Mouse (Mus musculus) MEL (cell line): ENCODE data around the gene Tgoln1. TPM values are rescaled to one million over a fixed set of nuclear protein-coding genes. Genes with fewer than 3 reads are reported as not detected.

ENCODE experiments used
- DNase-seq: peaks from one replicate; pipeline ENCODE4 v3.0.0; 2011; ENCODE audit warnings: low read depth, low spot score
- H3K27ac ChIP-seq: 2 replicates; pipeline ENCODE4 v1.5.1; 2012; ENCODE audit warnings: low read depth, mild to moderate bottlenecking, control low read depth, low read length, moderate library complexity; ENCODE audit not compliant: control insufficient read depth
- H3K27me3 ChIP-seq, 2 experiments: fragments of 150-350 bp in 1 of 2; sonication (generic) in 1 of 2; 2 replicates each; pipeline ENCODE4 v1.6.1; 2012; ENCODE audit warnings: low read length in 2 of 2, mild to moderate bottlenecking in 2 of 2, improper control_type of control experiment in 1 of 2, moderate library complexity in 1 of 2; ENCODE audit not compliant: insufficient read depth in 2 of 2, control insufficient read depth in 1 of 2
- H3K36me3 ChIP-seq, 2 experiments: 2 replicates each; pipeline ENCODE4 v1.6.1; 2012 to 2014; ENCODE audit warnings: low read length in 2 of 2, improper control_type of control experiment in 1 of 2, inconsistent platforms in 1 of 2, mild to moderate bottlenecking in 1 of 2; ENCODE audit not compliant: insufficient read depth in 2 of 2, control insufficient read depth in 1 of 2
- H3K4me1 ChIP-seq, 2 experiments: fragments of 150-350 bp in 1 of 2; sonication (generic) in 1 of 2; 2 replicates each; pipeline ENCODE4 v1.6.1; 2012; ENCODE audit warnings: low read length in 2 of 2, improper control_type of control experiment in 1 of 2, mild to moderate bottlenecking in 1 of 2; ENCODE audit not compliant: insufficient read depth in 2 of 2, control insufficient read depth in 1 of 2
- H3K4me3 ChIP-seq, 2 experiments: fragments of 150-350 bp in 1 of 2; sonication (generic) in 1 of 2; 2 replicates each; pipeline ENCODE4 v1.5.1; 2012; ENCODE audit warnings: low read depth in 2 of 2, low read length in 2 of 2, mild to moderate bottlenecking in 2 of 2, moderate library complexity in 2 of 2, control low read depth in 1 of 2, improper control_type of control experiment in 1 of 2; ENCODE audit not compliant: control insufficient read depth in 1 of 2, insufficient read depth in 1 of 2
- H3K79me2 ChIP-seq: 2 replicates; pipeline ENCODE4 v1.6.1; 2012; ENCODE audit warnings: mild to moderate bottlenecking, low read length, moderate library complexity; ENCODE audit not compliant: control insufficient read depth, poor library complexity, insufficient read depth
- H3K9ac ChIP-seq: 2 replicates; pipeline ENCODE4 v1.6.1; 2012; ENCODE audit warnings: low read depth, mild to moderate bottlenecking, control low read depth, low read length, moderate library complexity; ENCODE audit not compliant: control insufficient read depth, poor library complexity, severe bottlenecking
- H3K9me3 ChIP-seq: fragments of 150-350 bp; sonication (generic); replicated peaks from 2 replicates; pipeline ENCODE4 v1.6.1; 2012; ENCODE audit warnings: mild to moderate bottlenecking, low read length, improper control_type of control experiment, moderate library complexity; ENCODE audit not compliant: insufficient read depth
- CHD1 ChIP-seq: IDR thresholded peaks from 2 replicates; pipeline ENCODE4 v1.6.1; 2012; ENCODE audit warnings: low read depth, mild to moderate bottlenecking, inconsistent platforms, low read length, improper control_type of control experiment
- CTCF ChIP-seq, 3 experiments: IDR thresholded peaks in 2 of 3; conservative IDR thresholded peaks in 1 of 3; 2 replicates each; pipeline ENCODE4 v1.5.1; 2011 to 2012; ENCODE audit warnings: low read length in 3 of 3, low read depth in 2 of 3, mild to moderate bottlenecking in 2 of 3, improper control_type of control experiment in 1 of 3, inconsistent platforms in 1 of 3, mixed read lengths in 1 of 3, moderate library complexity in 1 of 3; ENCODE audit not compliant: control insufficient read depth in 1 of 3, insufficient read depth in 1 of 3, poor library complexity in 1 of 3, severe bottlenecking in 1 of 3
- E2F4 ChIP-seq: IDR thresholded peaks from 2 replicates; pipeline ENCODE4 v1.6.1; 2011; ENCODE audit warnings: low read depth, low read length, improper control_type of control experiment, borderline replicate concordance
- ETS1 ChIP-seq: IDR thresholded peaks from 2 replicates; pipeline ENCODE4 v1.6.1; 2012; ENCODE audit warnings: low read depth, mild to moderate bottlenecking, inconsistent platforms, low read length, improper control_type of control experiment, moderate library complexity
- GABPA ChIP-seq: IDR thresholded peaks from 2 replicates; pipeline ENCODE4 v1.6.1; 2012; ENCODE audit warnings: low read depth, mild to moderate bottlenecking, inconsistent platforms, low read length, improper control_type of control experiment, moderate library complexity
- GATA1 ChIP-seq: IDR thresholded peaks from 2 replicates; pipeline ENCODE4 v1.6.1; 2011; ENCODE audit warnings: low read depth, low read length, improper control_type of control experiment
- JUND ChIP-seq: IDR thresholded peaks from 2 replicates; pipeline ENCODE4 v1.6.1; 2011; ENCODE audit warnings: low read depth, mild to moderate bottlenecking, improper control_type of control experiment, low read length
- KAT2A ChIP-seq: conservative IDR thresholded peaks from 2 replicates; pipeline ENCODE4 v1.6.1; 2012; ENCODE audit warnings: low read depth, low read length, improper control_type of control experiment, inconsistent platforms
- MAFK ChIP-seq: IDR thresholded peaks from 2 replicates; pipeline ENCODE4 v1.6.1; 2011; ENCODE audit warnings: low read depth, mild to moderate bottlenecking, low read length, improper control_type of control experiment, borderline replicate concordance
- MAX ChIP-seq: IDR thresholded peaks from 2 replicates; pipeline ENCODE4 v1.6.1; 2011; ENCODE audit warnings: low read length, improper control_type of control experiment
- MAZ ChIP-seq: IDR thresholded peaks from 2 replicates; pipeline ENCODE4 v1.6.1; 2012; ENCODE audit warnings: low read depth, mild to moderate bottlenecking, inconsistent platforms, low read length, improper control_type of control experiment
- MEF2A ChIP-seq: IDR thresholded peaks from 2 replicates; pipeline ENCODE4 v1.6.1; 2014; ENCODE audit warnings: low read depth, mild to moderate bottlenecking, inconsistent platforms, low read length, improper control_type of control experiment; ENCODE audit not compliant: poor library complexity, insufficient replicate concordance, severe bottlenecking; ENCODE audit errors: extremely low read depth
- MYB ChIP-seq: IDR thresholded peaks from 2 replicates; pipeline ENCODE4 v1.6.1; 2011; ENCODE audit warnings: mild to moderate bottlenecking, low read depth, low read length, improper control_type of control experiment
- NELFE ChIP-seq: IDR thresholded peaks from 2 replicates; pipeline ENCODE4 v1.6.1; 2011; ENCODE audit warnings: low read depth, low read length, improper control_type of control experiment
- NRF1 ChIP-seq: IDR thresholded peaks from 2 replicates; pipeline ENCODE4 v1.6.1; 2014; ENCODE audit warnings: low read depth, mild to moderate bottlenecking, inconsistent platforms, low read length, improper control_type of control experiment, moderate library complexity; ENCODE audit not compliant: poor library complexity, insufficient read depth, severe bottlenecking
- POLR2A ChIP-seq, 2 experiments: IDR thresholded peaks; 2 replicates each; pipeline ENCODE4 v1.6.1; 2011 to 2012; ENCODE audit warnings: low read length in 2 of 2, mild to moderate bottlenecking in 2 of 2, control low read depth in 1 of 2, improper control_type of control experiment in 1 of 2, low read depth in 1 of 2, moderate library complexity in 1 of 2; ENCODE audit not compliant: control insufficient read depth in 1 of 2, insufficient read depth in 1 of 2, poor library complexity in 1 of 2
- POLR2AphosphoS5 ChIP-seq: IDR thresholded peaks from 2 replicates; pipeline ENCODE4 v1.6.1; 2012; ENCODE audit warnings: low read depth, borderline replicate concordance, mild to moderate bottlenecking, inconsistent platforms, low read length, moderate library complexity, mixed read lengths
- RCOR1 ChIP-seq: IDR thresholded peaks from 2 replicates; pipeline ENCODE4 v1.6.1; 2012; ENCODE audit warnings: low read depth, mild to moderate bottlenecking, inconsistent platforms, low read length, improper control_type of control experiment
- SIN3A ChIP-seq: IDR thresholded peaks from 2 replicates; pipeline ENCODE4 v1.6.1; 2012; ENCODE audit warnings: low read length, improper control_type of control experiment, inconsistent platforms
- TAL1 ChIP-seq: IDR thresholded peaks from 2 replicates; pipeline ENCODE4 v1.6.1; 2012; ENCODE audit warnings: mild to moderate bottlenecking, inconsistent platforms, low read length, moderate library complexity, mixed read lengths
- TBP ChIP-seq: IDR thresholded peaks from 2 replicates; pipeline ENCODE4 v1.8.0; 2011; ENCODE audit warnings: low read depth, low read length, improper control_type of control experiment
- UBTF ChIP-seq: IDR thresholded peaks from 2 replicates; pipeline ENCODE4 v1.6.1; 2012; ENCODE audit warnings: low read depth, mild to moderate bottlenecking, inconsistent platforms, low read length, improper control_type of control experiment, moderate library complexity, borderline replicate concordance; ENCODE audit not compliant: insufficient read depth
- USF2 ChIP-seq, 2 experiments: IDR thresholded peaks; 2 replicates each; pipeline ENCODE4 v1.6.1; 2011 to 2012; ENCODE audit warnings: improper control_type of control experiment in 2 of 2, low read length in 2 of 2, borderline replicate concordance in 1 of 2, inconsistent platforms in 1 of 2, low read depth in 1 of 2, mild to moderate bottlenecking in 1 of 2; ENCODE audit not compliant: insufficient read depth in 1 of 2
- ZC3H11A ChIP-seq: IDR thresholded peaks from 2 replicates; pipeline ENCODE4 v1.6.1; 2012; ENCODE audit warnings: low read depth, mild to moderate bottlenecking, inconsistent platforms, low read length, improper control_type of control experiment
- ZKSCAN1 ChIP-seq: IDR thresholded peaks from 2 replicates; pipeline ENCODE4 v1.6.1; 2012; ENCODE audit warnings: low read depth, mild to moderate bottlenecking, inconsistent platforms, low read length, improper control_type of control experiment, moderate library complexity
- ZMIZ1 ChIP-seq: IDR thresholded peaks from 2 replicates; pipeline ENCODE4 v1.6.1; 2012; ENCODE audit warnings: low read depth, mild to moderate bottlenecking, inconsistent platforms, low read length, improper control_type of control experiment, moderate library complexity
- polyA plus RNA-seq, 2 experiments: library from polyadenylated mRNA; stranded (reverse) in 1 of 2; unstranded in 1 of 2; fragments of >175 nt in 1 of 2; fragments of >200 nt in 1 of 2; gene quantifications; 2 replicates each; pipeline versions ENCODE4 v1.2.1 to v1.2.4; 2012; ENCODE audit warnings: low replicate concordance in 2 of 2, low read depth in 1 of 2; ENCODE audit not compliant: insufficient read length in 2 of 2, insufficient read depth in 1 of 2, missing spikeins in 1 of 2
- total RNA-seq: library from RNA; depleted of rRNA; stranded (reverse); fragments of 300-350 nt; gene quantifications from 2 replicates; pipeline ENCODE4 v1.2.3, GENCODE M21; 2012

Tgoln1 gene
- total and polyA plus RNA-seq, 3 experiments = 20.6 to 106 (median 23.9) TPM

DNA sequence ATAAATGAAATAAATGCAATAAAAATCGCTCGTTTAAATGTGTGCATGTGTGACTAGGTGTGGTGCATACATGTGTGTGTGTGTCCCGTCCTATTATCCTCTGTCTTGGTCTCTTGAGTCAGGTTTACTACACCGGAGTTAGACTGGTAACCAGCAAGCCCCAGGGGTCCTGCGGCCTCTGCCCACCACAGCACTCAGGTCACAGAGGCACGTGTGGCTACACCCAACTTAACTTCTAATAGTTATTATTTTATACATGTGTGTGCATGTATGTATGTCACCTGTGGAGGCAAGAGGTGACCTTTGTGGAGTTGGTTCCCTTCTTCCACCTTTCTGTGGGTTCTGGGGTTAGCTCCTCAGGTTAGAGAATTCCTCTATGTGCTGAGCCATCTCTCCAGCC, 37.6 kb upstream of the Tgoln1 start:
- DNase-seq = no peak
- no peak overlapping the region for H3K4me3 ChIP-seq
- no peak overlapping the region for H3K27ac ChIP-seq
- H3K27me3 ChIP-seq = peaks cover 0 to 6% of the 10 kb centered on the region in 2 experiments; a peak in 2 of 4 replicates
- no peak overlapping the region for H3K9ac ChIP-seq
- no peaks in the 10 kb centered on the region for H3K79me2 ChIP-seq
- no peaks in the 10 kb centered on the region for H3K4me1 ChIP-seq
- H3K9me3 ChIP-seq = no peaks in the 10 kb centered on the region
- no peak for TF ChIP-seq RCOR1
- TF ChIP-seq MYB = no peak
- TF ChIP-seq POLR2AphosphoS5 = no peak
- TF ChIP-seq CHD1 = no peak
- TF ChIP-seq KAT2A = no peak
- no peak for TF ChIP-seq CTCF (IDR thresholded peaks at IDR 0.05 in 2 of 3, conservative IDR thresholded peaks at IDR 0.05 in 1 of 3; ENCODE audit: control insufficient read depth in 1 of 3, insufficient read depth in 1 of 3, low read depth in 2 of 3, low read length in 3 of 3, poor library complexity in 1 of 3, severe bottlenecking in 1 of 3)
- no peak for TF ChIP-seq MAZ
- no peak for TF ChIP-seq SIN3A
- no peak for TF ChIP-seq GATA1
- TF ChIP-seq NELFE = no peak
- TF ChIP-seq TAL1 = no peak
- no peak for TF ChIP-seq NRF1
- no peak for TF ChIP-seq ZKSCAN1
- TF ChIP-seq USF2 (IDR thresholded peaks at IDR 0.05; ENCODE audit: borderline replicate concordance in 1 of 2, insufficient read depth in 1 of 2, low read depth in 1 of 2, low read length in 2 of 2) = no peak
- H3K36me3 ChIP-seq = no peaks in the 10 kb centered on the region

DNA sequence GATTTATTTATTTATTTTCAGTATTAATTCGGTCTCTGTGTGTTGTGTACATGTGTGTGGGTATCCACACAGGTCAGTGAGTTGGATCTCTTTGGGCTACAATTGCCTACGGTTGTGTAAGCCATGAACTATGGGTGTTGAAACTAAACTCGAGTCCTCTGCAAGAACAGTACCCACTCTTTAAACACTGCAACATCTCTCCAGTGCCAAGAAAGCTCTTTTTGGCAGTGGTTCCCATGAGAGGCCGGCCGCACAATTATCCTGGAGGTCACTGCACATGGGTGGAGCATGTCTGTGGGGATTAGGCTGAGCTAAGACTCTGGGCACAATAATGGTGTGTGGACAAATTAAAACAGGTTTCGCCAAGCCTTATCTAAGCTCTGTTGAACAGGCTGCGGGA, 36.6 kb upstream of the Tgoln1 start:
- no peaks in the 10 kb centered on the region for H3K4me1 ChIP-seq
- no peaks in the 10 kb centered on the region for H3K79me2 ChIP-seq

More for the DNA sequence above, 36.6 kb upstream of the Tgoln1 start:
- Histone ChIP-seq H3K27me3 (peaks cover 0 to 8% of the 10 kb centered on the region in 2 experiments; a peak in 2 of 4 replicates), H3K36me3 (no peaks in the 10 kb centered on the region), H3K27ac (no peak overlapping the region), H3K9ac (no peak overlapping the region)
- no peak for TF ChIP-seq KAT2A
- no peak for TF ChIP-seq ZMIZ1
- TF ChIP-seq ETS1 = no peak
- no peak for TF ChIP-seq NRF1
- TF ChIP-seq CHD1 = no peak
- TF ChIP-seq GABPA = no peak
- no peak for TF ChIP-seq MAX
- no peak for TF ChIP-seq MYB
- TF ChIP-seq UBTF = no peak
- no peak for TF ChIP-seq TBP
- no peak for TF ChIP-seq MAFK
- no peak for TF ChIP-seq MEF2A
- TF ChIP-seq POLR2A (IDR thresholded peaks at IDR 0.05; ENCODE audit: control insufficient read depth in 1 of 2, insufficient read depth in 1 of 2, low read depth in 1 of 2, low read length in 2 of 2, poor library complexity in 1 of 2) = no peak
- no peak for TF ChIP-seq JUND
- TF ChIP-seq ZC3H11A = no peak
- no peak for TF ChIP-seq E2F4
- no peak for TF ChIP-seq NELFE
- TF ChIP-seq RCOR1 = no peak
- TF ChIP-seq, all 39 proteins: peak for 0
- Histone ChIP-seq H3K9me3 (no peaks in the 10 kb centered on the region), H3K4me3 (no peak overlapping the region)
- DNase-seq = no peak
